Mouse (Mus musculus): ENCODE data around the gene Tmem212.

- TF ChIP-seq CTCF (IDR thresholded peaks at IDR 0.05; ENCODE audit: borderline replicate concordance, extremely low read depth, insufficient read depth, insufficient read length) (no peak), POLR2A (IDR thresholded peaks at IDR 0.05; ENCODE audit: borderline replicate concordance, extremely low read depth, insufficient read depth, insufficient read length, poor library complexity, severe bottlenecking) (no peak)
Measured at GRCm38 (mm10) chr3:27827236-27827635, 68.9 kb downstream of the Tmem212 start.
